Mouse (Mus musculus) stomach, postnatal 0 days (tissue): ENCODE results near the gene Nell2.

Source experiments
- CTCF ChIP-seq: IDR thresholded peaks from 2 replicates; pipeline ENCODE4 v1.5.1; 2016; ENCODE audit warnings: antibody characterized with exemption, low read depth, mild to moderate bottlenecking, moderate library complexity
- EP300 ChIP-seq: optimal IDR thresholded peaks from 2 replicates; pipeline ENCODE3; 2016; ENCODE audit warnings: antibody characterized with exemption

DNA sequence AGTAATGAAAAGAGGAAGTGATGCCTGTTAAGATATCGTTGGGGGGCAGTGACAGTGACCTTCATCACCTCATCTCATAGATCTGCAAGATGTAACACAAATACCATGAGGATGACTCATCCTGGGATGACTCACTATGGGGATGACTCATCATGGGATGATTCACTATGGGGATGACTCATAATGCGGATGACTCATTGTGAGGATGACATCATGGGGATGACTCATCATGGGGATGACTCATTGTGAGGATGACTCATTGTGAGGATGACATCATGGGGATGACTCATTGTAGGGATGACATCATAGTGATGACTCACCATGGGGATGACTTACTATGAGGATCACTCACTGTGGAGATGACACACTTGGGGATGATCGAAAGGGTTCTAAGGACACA, 251.8 kb downstream of the Nell2 start:
- TF ChIP-seq CTCF (no peak), EP300 (no peak)
